Mouse (Mus musculus): Measurements from ENCODE around the gene Ly6g6c. TPM values are rescaled to one million over a fixed set of nuclear protein-coding genes. Genes with fewer than 3 reads are reported as not detected.

Gene Ly6g6c
- polyA plus RNA-seq (2012; fragmentation: generic; extraction: Trizol), result 0.18 TPM

DNA sequence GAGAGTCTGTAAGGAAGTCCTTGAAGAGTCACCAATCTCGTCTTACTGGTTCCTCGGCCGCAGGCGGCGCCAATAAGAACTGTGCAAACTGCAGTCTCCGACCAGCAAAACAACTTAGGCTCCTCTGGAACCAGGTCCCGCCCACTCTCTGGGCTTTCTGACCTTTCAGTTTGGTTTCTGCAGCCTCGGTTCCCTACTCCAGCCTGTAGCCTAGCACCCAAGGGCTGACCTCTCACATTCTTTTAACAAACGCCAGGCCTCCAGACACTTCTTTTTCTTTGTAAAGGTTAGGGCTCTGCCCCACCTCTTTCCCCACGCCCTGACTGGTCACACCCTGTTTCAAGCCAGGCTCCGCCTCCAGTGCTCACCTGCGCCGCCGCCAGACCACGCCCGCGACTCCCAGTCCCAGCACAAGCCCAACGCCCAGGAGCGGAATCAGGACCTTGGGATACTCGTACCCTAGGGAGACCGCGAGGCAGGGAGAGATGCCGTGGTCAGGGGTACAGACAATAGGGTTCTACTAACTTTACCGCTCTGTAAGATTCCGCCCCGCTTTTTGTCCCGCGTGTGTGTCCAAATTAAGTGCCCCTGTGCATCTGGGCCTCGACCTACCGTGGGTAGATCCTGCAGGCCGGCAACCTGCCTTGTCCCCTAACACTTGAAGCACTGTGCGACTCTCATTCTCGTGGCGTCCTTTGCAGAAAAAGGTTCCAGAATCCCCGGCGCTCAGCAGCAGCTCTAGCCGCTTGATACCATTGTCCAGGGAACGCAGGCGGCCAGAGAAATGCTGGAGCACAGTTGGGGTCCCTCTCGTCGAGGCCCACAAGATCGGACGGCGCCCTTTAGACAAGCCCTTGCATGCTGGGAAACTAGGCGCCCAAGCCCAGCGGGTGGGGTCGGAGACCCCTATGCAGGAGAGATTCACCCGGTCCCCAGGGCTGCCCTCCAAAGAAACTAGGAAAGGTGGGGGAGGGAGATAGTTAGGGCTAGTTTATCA, at the start of gene Ly6g6c:
Gene Ly6g6c (plus strand): TSS at position 438 of the 997 bp plus-strand sequence.
- Histone ChIP-seq H3K36me3 (ENCODE audit: control insufficient read depth, insufficient read depth) (no peaks in the 10 kb centered on the region), H3K4me3 (no peak within 1 kb of the TSS), H3ac (ENCODE audit: control insufficient read depth, insufficient read length) (no peak within 1 kb of the TSS), H3K4me2 (ENCODE audit: low read depth) (no peak within 1 kb of the TSS), H3K79me2 (ENCODE audit: control insufficient read depth, insufficient read depth) (peaks cover 2% of the 10 kb centered on the region), H3K27me3 (ENCODE audit: control insufficient read depth, insufficient read depth, insufficient read length) (no peaks in the 10 kb centered on the region)
- TF ChIP-seq TCF12 (IDR thresholded peaks at IDR 0.05; ENCODE audit: insufficient read depth, poor library complexity, severe bottlenecking), result no peak
- no peak for TF ChIP-seq CEBPB (IDR thresholded peaks at IDR 0.05; ENCODE audit: insufficient read depth, poor library complexity, severe bottlenecking)
- no peak for TF ChIP-seq MAX (IDR thresholded peaks at IDR 0.05; ENCODE audit: low read depth)
- no peak for TF ChIP-seq E2F4 (IDR thresholded peaks at IDR 0.05; ENCODE audit: insufficient read depth)
- TF ChIP-seq MYOD1 (IDR thresholded peaks at IDR 0.05; ENCODE audit: control insufficient read depth in 1 of 3, insufficient read length in 2 of 3, low read depth in 2 of 3), result no peak
- no peak for TF ChIP-seq SRF (IDR thresholded peaks at IDR 0.05; ENCODE audit: control insufficient read depth, insufficient read length, low read depth)
- no peak for TF ChIP-seq USF1 (IDR thresholded peaks at IDR 0.05; ENCODE audit: low read depth)

DNA sequence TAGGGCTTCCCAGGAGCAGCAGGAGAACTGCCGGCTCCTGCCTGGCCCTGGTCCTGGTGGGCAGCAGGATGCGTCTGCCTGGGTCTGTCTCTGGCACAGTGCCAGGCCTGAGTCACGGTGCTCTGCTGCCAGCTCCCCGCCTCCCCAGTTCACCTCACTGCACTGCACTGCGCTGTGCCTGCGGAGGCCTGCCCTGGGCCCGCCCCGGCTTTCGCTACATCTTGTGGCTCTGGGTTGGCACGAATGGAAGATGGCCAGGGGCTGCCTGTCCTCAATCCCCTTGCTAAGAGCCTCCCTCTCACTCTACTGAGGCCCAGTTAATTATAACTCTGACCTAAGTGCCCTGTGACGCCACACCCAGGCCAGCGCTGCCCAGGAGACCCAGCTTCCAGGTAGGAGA, 48.8 kb upstream of the Ly6g6c start, which contains the start of gene Vwa7:
Gene Vwa7 (plus strand): TSS at position 204 of the 400 bp plus-strand sequence.
- Histone ChIP-seq H3K4me2 (ENCODE audit: low read depth) (no peak within 1 kb of the TSS), H3K4me3 (no peak within 1 kb of the TSS), H3K36me3 (ENCODE audit: control insufficient read depth, insufficient read depth) (peaks cover 9% of the 10 kb centered on the region), H3K27me3 (ENCODE audit: control insufficient read depth, insufficient read depth, insufficient read length) (no peaks in the 10 kb centered on the region), H3K79me2 (ENCODE audit: control insufficient read depth, insufficient read depth) (no peaks in the 10 kb centered on the region), H3ac (ENCODE audit: control insufficient read depth, insufficient read length) (no peak within 1 kb of the TSS)
- TF ChIP-seq SRF (IDR thresholded peaks at IDR 0.05; ENCODE audit: control insufficient read depth, insufficient read length, low read depth) (no peak), POLR2AphosphoS2 (IDR thresholded peaks at IDR 0.05; ENCODE audit: insufficient read length, low read depth) (peak; percentile 30), TCF12 (IDR thresholded peaks at IDR 0.05; ENCODE audit: insufficient read depth, poor library complexity, severe bottlenecking) (no peak), REST (IDR thresholded peaks at IDR 0.05; ENCODE audit: insufficient read depth, insufficient read length) (no peak), MYOG (IDR thresholded peaks at IDR 0.05; ENCODE audit: control insufficient read depth in 1 of 3, insufficient read depth in 1 of 3, insufficient read length in 2 of 3, low read depth in 2 of 3) (no peak), MAX (IDR thresholded peaks at IDR 0.05; ENCODE audit: low read depth) (no peak), POLR2A (IDR thresholded peaks at IDR 0.05; ENCODE audit: insufficient read length, low read depth) (peak; percentile 27)

DNA sequence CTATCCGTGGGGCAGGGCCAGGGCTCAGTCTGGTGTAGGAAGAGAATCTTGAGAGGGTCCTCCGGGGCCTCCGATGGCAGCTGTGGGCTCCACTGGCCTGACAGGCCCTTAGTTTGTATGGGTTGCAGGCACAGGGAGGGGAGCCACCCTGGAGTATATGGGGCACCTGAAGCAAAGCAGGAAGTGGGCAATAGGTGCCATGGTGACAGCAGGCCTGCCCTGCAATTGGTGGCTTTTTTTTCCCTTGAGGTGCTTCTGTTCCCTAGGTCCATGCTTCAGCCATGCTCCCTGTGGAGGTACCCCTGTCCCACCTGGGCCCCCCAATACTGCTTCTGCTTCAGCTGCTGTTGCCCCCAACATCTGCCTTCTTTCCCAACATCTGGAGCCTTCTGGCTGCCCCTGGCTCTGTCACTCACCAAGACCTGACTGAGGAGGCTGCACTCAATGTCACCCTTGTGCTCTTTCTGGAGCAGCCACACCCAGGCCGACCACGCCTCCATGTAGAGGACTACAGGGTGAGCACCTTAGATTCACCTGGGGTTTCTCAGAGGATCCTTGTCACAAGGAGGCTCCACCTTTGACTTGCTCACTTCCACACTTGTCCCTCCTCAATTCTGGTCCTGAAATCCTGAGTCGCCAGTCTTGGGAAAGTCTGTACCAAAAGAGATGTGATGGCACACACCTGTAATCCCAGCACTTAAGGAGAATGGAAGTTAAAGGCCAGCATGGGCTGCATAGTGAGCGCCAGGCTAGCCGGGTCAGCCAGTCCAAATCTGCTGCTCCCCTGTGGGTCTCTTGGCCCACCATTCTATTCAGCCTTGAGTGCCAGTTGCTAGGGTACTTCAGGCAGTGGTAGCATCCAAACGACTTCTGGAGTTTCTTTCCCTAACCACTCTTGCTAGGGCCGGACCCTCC, 48.1 kb upstream of the Ly6g6c start:
- Histone ChIP-seq H3K4me2 (ENCODE audit: low read depth) (no peak overlapping the region), H3K79me2 (ENCODE audit: control insufficient read depth, insufficient read depth) (no peaks in the 10 kb centered on the region), H3K4me3 (no peak overlapping the region), H3ac (ENCODE audit: control insufficient read depth, insufficient read length) (no peak overlapping the region), H3K36me3 (ENCODE audit: control insufficient read depth, insufficient read depth) (peaks cover 9% of the 10 kb centered on the region), H3K27me3 (ENCODE audit: control insufficient read depth, insufficient read depth, insufficient read length) (no peaks in the 10 kb centered on the region)
- TF ChIP-seq POLR2AphosphoS2 (IDR thresholded peaks at IDR 0.05; ENCODE audit: insufficient read length, low read depth) (peak; percentile 73), TCF3 (IDR thresholded peaks at IDR 0.05; ENCODE audit: insufficient read length, low read depth) (no peak), MAX (IDR thresholded peaks at IDR 0.05; ENCODE audit: low read depth) (no peak)

DNA sequence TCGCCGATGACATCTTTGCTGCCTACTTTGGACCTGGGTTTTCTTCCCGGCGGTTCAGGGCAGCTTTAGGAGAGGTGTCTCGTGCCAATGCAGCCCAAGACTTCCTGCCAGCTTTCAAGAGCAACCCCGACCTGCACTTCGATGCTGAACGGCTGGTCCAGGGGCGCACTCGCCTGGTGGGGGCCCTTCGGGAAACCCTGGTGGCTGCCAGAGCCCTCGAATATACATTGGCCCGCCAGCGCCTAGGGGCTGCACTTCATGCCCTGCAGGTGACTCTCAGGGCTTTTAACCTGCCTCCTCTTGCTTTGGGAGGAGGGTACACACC, 47.5 kb upstream of the Ly6g6c start:
- Histone ChIP-seq H3K79me2 (ENCODE audit: control insufficient read depth, insufficient read depth) (no peaks in the 10 kb centered on the region), H3K4me2 (ENCODE audit: low read depth) (no peak overlapping the region), H3K4me3 (no peak overlapping the region), H3K36me3 (ENCODE audit: control insufficient read depth, insufficient read depth) (peaks cover 7% of the 10 kb centered on the region), H3ac (ENCODE audit: control insufficient read depth, insufficient read length) (no peak overlapping the region), H3K27me3 (ENCODE audit: control insufficient read depth, insufficient read depth, insufficient read length) (no peaks in the 10 kb centered on the region)
- TF ChIP-seq POLR2AphosphoS2 (IDR thresholded peaks at IDR 0.05; ENCODE audit: insufficient read length, low read depth) (no peak), TCF12 (IDR thresholded peaks at IDR 0.05; ENCODE audit: insufficient read depth, poor library complexity, severe bottlenecking) (no peak), REST (IDR thresholded peaks at IDR 0.05; ENCODE audit: insufficient read depth, insufficient read length) (no peak), MAX (IDR thresholded peaks at IDR 0.05; ENCODE audit: low read depth) (no peak), TCF3 (IDR thresholded peaks at IDR 0.05; ENCODE audit: insufficient read length, low read depth) (no peak), CEBPB (IDR thresholded peaks at IDR 0.05; ENCODE audit: insufficient read depth, poor library complexity, severe bottlenecking) (no peak), MYOG (IDR thresholded peaks at IDR 0.05; ENCODE audit: control insufficient read depth in 1 of 3, insufficient read depth in 1 of 3, insufficient read length in 2 of 3, low read depth in 2 of 3) (no peak), USF1 (IDR thresholded peaks at IDR 0.05; ENCODE audit: low read depth) (no peak)

DNA sequence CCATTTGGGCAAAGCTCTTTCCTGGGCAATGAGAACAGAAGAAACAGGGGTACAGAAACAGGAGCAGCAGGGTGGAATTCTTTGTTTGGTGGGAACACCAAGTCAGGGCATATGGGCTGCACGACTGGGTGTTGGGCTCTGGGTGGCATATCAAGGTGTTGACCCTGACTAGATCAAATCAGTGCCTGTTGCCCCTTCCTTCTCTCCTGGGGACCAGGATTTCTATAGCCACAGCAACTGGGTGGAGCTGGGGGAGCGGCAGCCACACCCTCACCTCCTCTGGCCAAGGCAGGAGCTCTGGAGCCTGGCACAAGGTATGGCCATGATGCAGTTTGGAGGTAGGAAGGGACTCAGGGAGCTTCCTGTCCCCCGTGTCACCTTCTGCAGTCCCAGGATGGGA, 47.0 kb upstream of the Ly6g6c start:
- no peaks in the 10 kb centered on the region for H3K79me2 ChIP-seq (ENCODE audit: control insufficient read depth, insufficient read depth)
- H3K4me2 ChIP-seq (ENCODE audit: low read depth), result no peak overlapping the region
- no peak overlapping the region for H3K4me3 ChIP-seq
- H3ac ChIP-seq (ENCODE audit: control insufficient read depth, insufficient read length), result no peak overlapping the region
- TF ChIP-seq SRF (IDR thresholded peaks at IDR 0.05; ENCODE audit: control insufficient read depth, insufficient read length, low read depth), result no peak
- TF ChIP-seq USF1 (IDR thresholded peaks at IDR 0.05; ENCODE audit: low read depth), result no peak
- TF ChIP-seq TCF12 (IDR thresholded peaks at IDR 0.05; ENCODE audit: insufficient read depth, poor library complexity, severe bottlenecking), result no peak
- TF ChIP-seq CEBPB (IDR thresholded peaks at IDR 0.05; ENCODE audit: insufficient read depth, poor library complexity, severe bottlenecking), result no peak
- no peak for TF ChIP-seq MYOG (IDR thresholded peaks at IDR 0.05; ENCODE audit: control insufficient read depth in 1 of 3, insufficient read depth in 1 of 3, insufficient read length in 2 of 3, low read depth in 2 of 3)
- TF ChIP-seq POLR2AphosphoS2 (IDR thresholded peaks at IDR 0.05; ENCODE audit: insufficient read length, low read depth), result no peak
- no peak for TF ChIP-seq POLR2A (IDR thresholded peaks at IDR 0.05; ENCODE audit: insufficient read length, low read depth)
- no peak for TF ChIP-seq REST (IDR thresholded peaks at IDR 0.05; ENCODE audit: insufficient read depth, insufficient read length)
- no peak for TF ChIP-seq MYOD1 (IDR thresholded peaks at IDR 0.05; ENCODE audit: control insufficient read depth in 1 of 3, insufficient read length in 2 of 3, low read depth in 2 of 3)
- no peak for TF ChIP-seq E2F4 (IDR thresholded peaks at IDR 0.05; ENCODE audit: insufficient read depth)
- no peak for TF ChIP-seq TCF3 (IDR thresholded peaks at IDR 0.05; ENCODE audit: insufficient read length, low read depth)
- TF ChIP-seq MAX (IDR thresholded peaks at IDR 0.05; ENCODE audit: low read depth), result no peak
- H3K36me3 ChIP-seq (ENCODE audit: control insufficient read depth, insufficient read depth), result peaks cover 1% of the 10 kb centered on the region
- H3K27me3 ChIP-seq (ENCODE audit: control insufficient read depth, insufficient read depth, insufficient read length), result no peaks in the 10 kb centered on the region

All from myocyte (in vitro differentiated cells).